Mouse (Mus musculus): ENCODE data around the gene Extl2. TPM values are rescaled to one million over a fixed set of nuclear protein-coding genes. Genes with fewer than 3 reads are reported as not detected.
A peak's percentile ranks its signal among the peaks of the same experiment; 100 is the strongest.

Gene Extl2
- polyA plus RNA-seq (2016; fragmentation: Nextera tagmentation; extraction: Ambion mirVana) = 16.2 and 17.4 TPM in 2 replicates

GRCm38 (mm10) chr3:116006978-116007940 lies at the start of gene Extl2, which contains the start of gene Slc30a7:
Gene Extl2, plus strand, starts transcription at chr3:116007462.
Gene Slc30a7, minus strand, starts transcription at chr3:116007406.
- peak within 1 kb of the TSS; percentile 95 for H3K4me3 ChIP-seq
- peaks cover 31% of the 10 kb centered on the region for H3K36me3 ChIP-seq
- H3K27me3 ChIP-seq (ENCODE audit: low read depth, poor library complexity, severe bottlenecking) = no peaks in the 10 kb centered on the region
- under 1% methylated on average over 67 of the region's 67 CpGs for WGBS
- no peaks in the 10 kb centered on the region for H3K9me3 ChIP-seq (replicated peaks)
- DNase-seq (ENCODE audit: low spot score) = peak; percentile 93
- H3K4me1 ChIP-seq = peaks cover 25% of the 10 kb centered on the region
- H3K27ac ChIP-seq = peak within 1 kb of the TSS; percentile 91

- WGBS = 88% methylated on average over 11 of the region's 11 CpGs
- H3K36me3 ChIP-seq = peaks cover 36% of the 10 kb centered on the region
- H3K9me3 ChIP-seq (replicated peaks) = no peaks in the 10 kb centered on the region
- peaks cover 5% of the 10 kb centered on the region; the same call in 1 of the 2 replicates for H3K4me1 ChIP-seq
- no peak for DNase-seq (ENCODE audit: low spot score)
- H3K27ac ChIP-seq = peak overlapping the region; percentile 26; the same call in 1 of the 2 replicates
- no peak overlapping the region for H3K4me3 ChIP-seq
- no peaks in the 10 kb centered on the region for H3K27me3 ChIP-seq (ENCODE audit: low read depth, poor library complexity, severe bottlenecking)
Observed at GRCm38 (mm10) chr3:115961311-115962027, 45.8 kb upstream of the Extl2 start.

- no peak for DNase-seq (ENCODE audit: low spot score)
- Histone ChIP-seq H3K4me3 (no peak overlapping the region), H3K27me3 (ENCODE audit: low read depth, poor library complexity, severe bottlenecking) (no peaks in the 10 kb centered on the region), H3K9me3 (replicated peaks) (no peaks in the 10 kb centered on the region), H3K36me3 (peaks cover 32% of the 10 kb centered on the region), H3K27ac (no peak overlapping the region), H3K4me1 (peaks cover 5% of the 10 kb centered on the region; the same call in 1 of the 2 replicates)
- 78% methylated on average over 4 of the region's 4 CpGs for WGBS
Observed at GRCm38 (mm10) chr3:115962028-115962415, 45.2 kb upstream of the Extl2 start.

- WGBS = 93% methylated on average over 1 of the region's 1 CpGs
Observed at GRCm38 (mm10) chr3:115963597-115963996, 43.7 kb upstream of the Extl2 start.

GRCm38 (mm10) chr3:115964071-115964470 lies 43.2 kb upstream of the Extl2 start:
- WGBS = 86% methylated on average over 5 of the region's 5 CpGs
- Histone ChIP-seq H3K9me3 (replicated peaks) (no peaks in the 10 kb centered on the region), H3K36me3 (peaks cover 16% of the 10 kb centered on the region; the same call in 1 of the 2 replicates), H3K27me3 (ENCODE audit: low read depth, poor library complexity, severe bottlenecking) (no peaks in the 10 kb centered on the region), H3K4me3 (no peak overlapping the region), H3K27ac (no peak overlapping the region), H3K4me1 (peaks cover 5% of the 10 kb centered on the region; the same call in 1 of the 2 replicates)
- DNase-seq (ENCODE audit: low spot score) = no peak

More at GRCm38 (mm10) chr3:115963597-115963996, 43.7 kb upstream of the Extl2 start:
- Histone ChIP-seq H3K9me3 (replicated peaks) (no peaks in the 10 kb centered on the region), H3K27ac (no peak overlapping the region), H3K36me3 (peaks cover 21% of the 10 kb centered on the region), H3K27me3 (ENCODE audit: low read depth, poor library complexity, severe bottlenecking) (no peaks in the 10 kb centered on the region), H3K4me3 (no peak overlapping the region), H3K4me1 (peaks cover 5% of the 10 kb centered on the region; the same call in 1 of the 2 replicates)
- DNase-seq (ENCODE audit: low spot score) = no peak

GRCm38 (mm10) chr3:115968745-115969530 lies 38.3 kb upstream of the Extl2 start:
- no peak for DNase-seq (ENCODE audit: low spot score)
- H3K4me1 ChIP-seq = no peaks in the 10 kb centered on the region
- H3K4me3 ChIP-seq = no peak overlapping the region
- H3K27me3 ChIP-seq (ENCODE audit: low read depth, poor library complexity, severe bottlenecking) = no peaks in the 10 kb centered on the region
- 91% methylated on average over 10 of the region's 10 CpGs for WGBS
- H3K27ac ChIP-seq = no peak overlapping the region
- no peaks in the 10 kb centered on the region for H3K9me3 ChIP-seq (replicated peaks)
- peaks cover 54% of the 10 kb centered on the region for H3K36me3 ChIP-seq

GRCm38 (mm10) chr3:115971045-115971785 lies 36.0 kb upstream of the Extl2 start:
- H3K4me1 ChIP-seq = no peaks in the 10 kb centered on the region
- H3K9me3 ChIP-seq (replicated peaks) = no peaks in the 10 kb centered on the region
- no peak for DNase-seq (ENCODE audit: low spot score)
- no peak overlapping the region for H3K27ac ChIP-seq
- 93% methylated on average over 20 of the region's 20 CpGs for WGBS
- no peaks in the 10 kb centered on the region for H3K27me3 ChIP-seq (ENCODE audit: low read depth, poor library complexity, severe bottlenecking)
- no peak overlapping the region for H3K4me3 ChIP-seq
- peaks cover 66% of the 10 kb centered on the region for H3K36me3 ChIP-seq

- 94% methylated on average over 14 of the region's 14 CpGs for WGBS
- no peak overlapping the region for H3K27ac ChIP-seq
Observed at GRCm38 (mm10) chr3:115971891-115972646, 35.2 kb upstream of the Extl2 start.

GRCm38 (mm10) chr3:115974228-115974627 lies 33.0 kb upstream of the Extl2 start:
- no peak for DNase-seq (ENCODE audit: low spot score)
- no peak overlapping the region for H3K27ac ChIP-seq
- peaks cover 85% of the 10 kb centered on the region for H3K36me3 ChIP-seq
- no peak overlapping the region for H3K4me3 ChIP-seq
- WGBS = 93% methylated on average over 6 of the region's 6 CpGs
- no peaks in the 10 kb centered on the region for H3K9me3 ChIP-seq (replicated peaks)
- H3K27me3 ChIP-seq (ENCODE audit: low read depth, poor library complexity, severe bottlenecking) = no peaks in the 10 kb centered on the region
- no peaks in the 10 kb centered on the region for H3K4me1 ChIP-seq

More at GRCm38 (mm10) chr3:115971891-115972646, 35.2 kb upstream of the Extl2 start:
- peaks cover 73% of the 10 kb centered on the region for H3K36me3 ChIP-seq
- no peaks in the 10 kb centered on the region for H3K27me3 ChIP-seq (ENCODE audit: low read depth, poor library complexity, severe bottlenecking)
- no peak for DNase-seq (ENCODE audit: low spot score)
- H3K4me3 ChIP-seq = no peak overlapping the region
- no peaks in the 10 kb centered on the region for H3K4me1 ChIP-seq
- H3K9me3 ChIP-seq (replicated peaks) = no peaks in the 10 kb centered on the region

GRCm38 (mm10) chr3:115974995-115975394 lies 32.3 kb upstream of the Extl2 start:
- H3K9me3 ChIP-seq (replicated peaks) = no peaks in the 10 kb centered on the region
- peaks cover 83% of the 10 kb centered on the region for H3K36me3 ChIP-seq
- H3K4me1 ChIP-seq = no peaks in the 10 kb centered on the region
- H3K27ac ChIP-seq = no peak overlapping the region
- no peaks in the 10 kb centered on the region for H3K27me3 ChIP-seq (ENCODE audit: low read depth, poor library complexity, severe bottlenecking)
- no peak for DNase-seq (ENCODE audit: low spot score)
- WGBS = 93% methylated on average over 10 of the region's 10 CpGs
- H3K4me3 ChIP-seq = no peak overlapping the region

GRCm38 (mm10) chr3:115979000-115979399 lies 28.3 kb upstream of the Extl2 start:
- no peaks in the 10 kb centered on the region for H3K4me1 ChIP-seq
- WGBS = 57% methylated on average over 1 of the region's 1 CpGs
- H3K27me3 ChIP-seq (ENCODE audit: low read depth, poor library complexity, severe bottlenecking) = no peaks in the 10 kb centered on the region
- H3K36me3 ChIP-seq = peaks cover 76% of the 10 kb centered on the region
- H3K9me3 ChIP-seq (replicated peaks) = no peaks in the 10 kb centered on the region
- H3K4me3 ChIP-seq = no peak overlapping the region
- no peak overlapping the region for H3K27ac ChIP-seq
- no peak for DNase-seq (ENCODE audit: low spot score)

Data from limb, embryonic 10.5 days (tissue).